Mouse (Mus musculus): ENCODE results near the gene Eif3l.

GRCm38 (mm10) chr15:79100391-79100790, 25.4 kb downstream of the Eif3l start:
- no peak for TF ChIP-seq CTCF (IDR thresholded peaks at IDR 0.05; ENCODE audit: insufficient read depth, low read length)
- no peak for TF ChIP-seq POLR2A (IDR thresholded peaks at IDR 0.05; ENCODE audit: borderline replicate concordance, extremely low read depth, low read depth, low read length)

All from lung, adult 2 months (tissue).